Comparison of ENCODE assay signal across 8 mouse cellular contexts in genomic region chr9:15708979-15709598, GRCm38 (mm10). TPM values are rescaled to one million over a fixed set of nuclear protein-coding genes. Genes with fewer than 3 reads are reported as not detected.
DNase-seq lines count a peak whose midpoint lies in the region; ATAC-seq lines count a peak whose summit lies in the region.

No protein-coding gene starts in this region.

- DNase-seq in adrenal gland, adult (ENCODE audit: inconsistent age in 2 of 2, low spot score in 1 of 2): peak; percentile 24 to 75
- no peak for DNase-seq in adrenal gland, adult 8-10 months
- DNase-seq in thymus, postnatal 14 days: peak; percentile 14
- no peak for DNase-seq in thymus, adult 18-20 months
- DNase-seq in induced T-regulatory cell, adult 2 months (ENCODE audit: low read depth): peak; percentile 68
- DNase-seq in urinary bladder, postnatal 25 days (ENCODE audit: low spot score): no peak
- no peak for DNase-seq in testis, postnatal 14 days (ENCODE audit: low spot score)

- ATAC-seq in megakaryocyte-erythroid progenitor cell, adult 5-6 weeks (replicated peaks; ENCODE audit: low FRiP score, low TSS enrichment, poor library complexity, severe bottlenecking): peak; percentile 64

RNA-seq across cellular contexts. Expression of gene Slc36a4, which starts 0.4 kb away (rescaled TPM):
- total RNA-seq in adrenal gland, adult 8-10 months (2022): 10 to 100 TPM; 36.6 to 42.7 (median 37.0) TPM
- total RNA-seq in megakaryocyte-erythroid progenitor cell, adult 5-6 weeks (2014; fragmentation: Nextera tagmentation): 1.3 and 1.7 TPM in 2 replicates
- 1.8 and 2.9 TPM in 2 replicates for total RNA-seq in megakaryocyte-erythroid progenitor cell, adult 5-6 weeks (2017)

Comparison
In these comparisons a context has a peak if more than half of its experiments do, and no peak if none do; other contexts are left out.
1. DNase-seq: peak in adrenal gland, adult (2 of 2), thymus, postnatal 14 days (single experiment) and induced T-regulatory cell, adult 2 months (single experiment); none in adrenal gland, adult 8-10 months (single experiment), thymus, adult 18-20 months (0 of 2), urinary bladder, postnatal 25 days (single experiment) and testis, postnatal 14 days (single experiment).
2. RNA of gene Slc36a4, which starts 0.4 kb away (total RNA-seq): 36.6 to 42.7 TPM in adrenal gland, adult 8-10 months; 1.3 to 2.9 TPM in megakaryocyte-erythroid progenitor cell, adult 5-6 weeks; every median in the first group is over 4 times any median in the second.